Mouse (Mus musculus) adrenal gland, postnatal 4 days (tissue): ENCODE measurements around the gene Cox18. TPM values are rescaled to one million over a fixed set of nuclear protein-coding genes. Genes with fewer than 3 reads are reported as not detected.
A peak's percentile ranks its signal among the peaks of the same experiment; 100 is the strongest.
"Not testable (repeated sequence)": the region's sequence is repeated elsewhere in the genome, so short reads cannot be mapped to it uniquely, and the experiment has no call there.

Experiments used
- DNase-seq, 2 experiments: peaks; one replicate each; pipeline ENCODE4 v3.0.0; 2021 to 2022; ENCODE audit warnings: low spot score in 2 of 2, mixed read lengths in 2 of 2
- long read RNA-seq, 2 experiments: library from polyadenylated mRNA; stranded (forward); transcript quantifications; one replicate each; pipeline ENCODE4 v2.0.0; 2021
- total RNA-seq, 2 experiments: library from RNA; stranded (reverse); gene quantifications; 2 replicates each; pipeline ENCODE4 v1.2.3; 2021

Gene Cox18
- 10 to 100 TPM; 42.8 to 47.2 TPM for total RNA-seq
- long read RNA-seq, experiment 1, transcript Cox18-202 (6 exons, 1,307 nt), result major isoform, 17 of 47 reads
- long read RNA-seq, experiment 1, transcript Cox18-201 (6 exons, 1,333 nt), result minor isoform, 10 of 47 reads
- long read RNA-seq, experiment 1, partial matches to known transcripts, result 2 of 47 reads
- long read RNA-seq, experiment 1, other reads (novel, unspliced or antisense), result 17 of 47 reads
- long read RNA-seq, experiment 2, transcript Cox18-202 (6 exons, 1,307 nt), result major isoform, 29 of 68 reads
- long read RNA-seq, experiment 2, transcript Cox18-201 (6 exons, 1,333 nt), result minor isoform, 12 of 68 reads
- long read RNA-seq, experiment 2, partial matches to known transcripts, result 6 of 68 reads
- long read RNA-seq, experiment 2, other reads (novel, unspliced or antisense), result 18 of 68 reads

DNA sequence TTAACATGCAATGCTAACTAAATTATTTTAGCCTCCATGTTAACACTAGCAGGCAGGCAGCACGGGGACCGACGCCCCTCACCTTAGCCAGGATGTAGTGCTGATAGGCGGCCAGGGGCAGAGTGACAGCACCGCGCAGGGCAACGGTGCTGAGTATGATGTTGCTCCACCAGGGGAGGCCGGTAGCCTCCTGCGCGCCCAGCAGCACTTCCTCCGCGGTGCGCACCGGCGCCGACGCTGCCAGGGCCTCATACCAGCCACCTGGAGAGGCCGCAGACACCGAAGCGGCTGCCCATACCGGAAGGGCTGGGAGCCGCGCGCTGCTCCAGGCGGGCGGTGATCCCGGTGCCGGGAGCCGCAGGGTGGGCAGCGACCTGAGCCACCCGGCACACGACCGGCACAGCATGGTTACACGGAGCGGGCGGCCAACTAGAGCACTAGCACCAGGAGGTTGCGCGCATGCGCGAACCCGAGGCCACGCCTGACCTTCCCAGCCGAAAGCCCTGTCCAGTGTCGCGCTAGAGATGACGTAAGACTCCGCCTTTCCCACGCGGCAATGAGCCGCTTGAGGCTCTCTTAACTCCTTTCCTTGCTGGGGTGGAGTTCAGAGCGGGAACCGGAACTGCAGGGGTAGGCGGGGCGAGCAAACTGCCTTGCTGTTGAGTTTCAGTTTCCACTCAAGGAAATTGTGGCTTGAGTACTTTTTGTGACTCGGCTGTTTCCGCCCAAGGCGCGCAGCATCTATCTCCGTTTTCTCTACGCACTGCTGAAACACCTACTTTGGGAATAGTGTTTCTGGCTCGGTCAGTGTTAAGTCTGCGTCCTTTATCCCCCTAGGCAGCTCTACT is at the start of gene Cox18:
Cox18 (minus strand) TSS at position 468 of the 848 bp plus-strand sequence.
- peak; percentile 96 to 98 for DNase-seq

DNA sequence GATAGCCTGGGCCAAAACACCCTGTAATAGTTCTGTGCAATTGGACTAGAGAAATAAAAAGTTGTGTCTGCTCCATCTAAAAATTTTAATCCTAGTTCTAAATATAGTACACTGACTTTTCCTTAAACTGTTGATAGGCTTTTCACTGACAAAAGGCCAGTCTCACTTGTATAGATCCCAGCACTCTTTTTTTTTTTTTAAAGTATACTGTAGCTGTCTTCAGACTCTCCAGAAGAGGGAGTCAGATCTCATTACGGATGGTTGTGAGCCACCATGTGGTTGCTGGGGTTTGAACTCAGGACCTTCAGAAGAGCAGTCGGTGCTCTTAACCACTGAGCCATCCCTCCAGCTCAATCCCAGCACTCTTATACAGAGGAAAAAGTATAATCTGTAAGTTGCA is 38.4 kb upstream of the Cox18 start:
- not testable (repeated sequence) for DNase-seq

DNA sequence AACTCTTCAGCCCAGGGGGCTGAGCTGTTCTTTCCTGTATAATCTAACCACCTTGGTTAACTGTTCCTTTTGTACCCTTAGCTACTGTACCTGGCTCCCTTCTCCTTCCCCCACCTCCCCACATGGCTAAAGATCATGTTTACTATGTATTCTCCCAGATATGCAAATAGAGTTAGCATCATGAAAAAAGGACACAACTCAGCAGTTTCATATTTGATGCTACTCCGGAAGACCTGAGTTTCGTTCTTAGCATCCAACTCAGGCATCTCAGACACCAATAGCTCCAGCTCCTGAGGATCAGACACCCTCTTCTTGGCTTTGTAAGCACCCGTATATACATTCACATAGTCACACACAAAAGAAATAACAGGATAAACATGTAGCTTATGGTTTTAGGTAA is 33.2 kb upstream of the Cox18 start:
- no peak for DNase-seq

DNA sequence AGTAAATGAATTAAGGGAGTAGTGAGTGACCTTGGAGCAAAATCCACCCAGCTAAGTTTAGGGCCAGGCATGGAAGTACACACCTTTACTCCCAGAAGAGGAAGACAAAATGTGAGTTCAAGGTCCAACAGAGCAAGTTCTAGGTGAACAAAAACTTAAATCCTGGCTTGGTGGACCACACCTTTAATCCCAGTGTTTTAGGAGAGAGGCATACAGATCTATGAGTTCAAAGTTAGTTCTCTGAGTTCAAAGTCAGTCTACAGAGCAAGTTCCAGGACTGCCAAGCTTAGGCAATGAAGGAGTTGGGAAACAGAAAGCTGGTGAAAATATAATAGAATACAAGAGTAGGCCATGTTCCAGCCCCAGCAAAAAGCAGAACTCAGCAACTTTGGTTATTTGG is 23.7 kb upstream of the Cox18 start:
- DNase-seq, result no peak

DNA sequence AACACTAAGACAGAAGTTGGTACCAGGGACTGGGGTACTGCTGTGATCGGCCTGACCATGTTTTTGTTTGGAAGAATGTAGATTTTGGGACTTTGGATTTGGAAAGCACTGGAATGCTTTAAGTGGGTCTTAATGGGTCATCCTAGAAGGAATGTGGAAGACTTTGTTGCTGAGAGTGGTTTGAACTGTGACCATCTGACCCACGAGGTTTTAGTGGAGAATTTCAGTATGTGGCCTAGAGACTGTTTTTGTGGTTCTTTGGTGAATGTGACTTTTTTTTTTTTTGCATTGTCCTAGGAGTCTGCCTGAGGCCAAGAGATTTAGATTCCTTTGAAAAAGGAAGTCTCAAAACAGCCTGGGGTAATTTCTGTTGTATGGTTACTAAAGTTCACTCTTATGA is 23.2 kb upstream of the Cox18 start:
- DNase-seq, result no peak

DNA sequence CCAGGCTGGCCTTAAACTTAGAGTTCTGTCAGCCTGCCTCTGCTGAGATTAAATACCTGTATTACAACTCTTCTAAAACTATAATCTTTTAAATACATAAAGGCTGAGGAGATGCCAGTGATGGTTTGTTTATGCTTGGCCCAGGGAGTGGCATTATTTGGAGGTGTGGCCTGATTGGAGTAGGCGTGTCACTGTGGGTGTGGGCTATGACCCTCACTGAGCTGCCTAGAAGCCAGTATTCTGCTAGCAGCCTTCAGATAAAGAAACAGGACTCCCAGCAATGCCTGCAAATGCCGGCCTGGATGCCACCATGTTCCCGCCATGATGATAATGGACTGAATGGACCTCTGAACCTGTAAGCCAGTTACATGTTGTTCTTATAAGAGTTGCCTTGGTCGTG is 22.8 kb upstream of the Cox18 start:
- DNase-seq, result no peak

DNA sequence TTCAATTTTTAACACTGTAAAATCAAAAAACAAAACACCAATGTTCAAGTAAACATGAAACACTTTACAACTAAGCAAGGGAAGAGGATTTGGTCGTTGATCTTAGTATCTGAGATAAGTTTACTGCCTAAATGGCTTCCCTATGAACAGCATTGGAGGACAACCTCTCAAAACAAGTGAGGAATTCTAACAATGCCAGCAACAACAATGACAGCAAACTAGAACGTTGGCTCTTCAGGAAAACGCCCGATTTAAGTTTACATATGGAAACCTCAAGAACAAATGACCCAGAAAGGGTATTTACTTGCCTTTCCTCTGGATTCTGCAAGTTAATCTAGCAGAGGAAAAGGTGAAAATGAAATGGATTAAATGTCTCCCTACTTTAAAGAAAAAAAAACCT is 21.6 kb upstream of the Cox18 start:
- no peak for DNase-seq

DNA sequence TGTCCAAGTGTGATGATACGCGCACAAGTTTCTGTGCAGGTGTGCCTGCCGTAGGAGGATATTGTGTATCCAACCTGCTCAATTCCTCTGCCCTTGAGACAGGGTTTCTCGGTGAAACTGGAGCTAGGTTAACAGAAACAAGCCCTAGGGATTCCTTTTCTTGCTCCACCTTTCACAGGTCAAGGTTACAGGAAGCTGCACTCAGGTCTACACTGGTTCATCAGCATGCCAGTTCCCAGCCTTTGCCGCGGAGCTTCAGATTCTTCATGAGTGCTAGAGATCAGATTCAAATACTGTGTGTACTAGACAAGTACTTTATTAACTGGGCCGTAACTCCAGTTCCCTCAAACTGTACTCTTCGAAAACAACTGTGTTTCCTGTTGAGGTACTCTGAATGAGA is 11.4 kb upstream of the Cox18 start:
- DNase-seq, result no peak

DNA sequence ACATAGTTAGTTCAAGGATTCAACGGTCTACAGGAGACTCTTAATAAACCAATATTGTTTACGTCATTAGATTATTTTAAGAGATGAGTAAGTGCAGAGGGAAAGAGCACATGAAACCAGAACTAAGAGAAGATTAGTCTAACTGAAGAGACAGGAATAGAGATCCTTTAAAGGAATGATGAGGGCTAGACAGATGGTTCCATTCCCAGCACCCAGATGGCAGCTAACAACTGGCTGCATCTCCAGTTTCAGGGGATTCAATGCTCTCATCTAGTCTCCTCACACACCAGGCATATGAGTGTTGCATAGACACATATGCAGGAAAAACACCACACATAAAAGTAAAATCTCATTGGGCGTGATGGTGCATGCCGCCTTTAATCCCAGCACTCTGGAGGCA is 9.5 kb upstream of the Cox18 start:
- no peak for DNase-seq

DNA sequence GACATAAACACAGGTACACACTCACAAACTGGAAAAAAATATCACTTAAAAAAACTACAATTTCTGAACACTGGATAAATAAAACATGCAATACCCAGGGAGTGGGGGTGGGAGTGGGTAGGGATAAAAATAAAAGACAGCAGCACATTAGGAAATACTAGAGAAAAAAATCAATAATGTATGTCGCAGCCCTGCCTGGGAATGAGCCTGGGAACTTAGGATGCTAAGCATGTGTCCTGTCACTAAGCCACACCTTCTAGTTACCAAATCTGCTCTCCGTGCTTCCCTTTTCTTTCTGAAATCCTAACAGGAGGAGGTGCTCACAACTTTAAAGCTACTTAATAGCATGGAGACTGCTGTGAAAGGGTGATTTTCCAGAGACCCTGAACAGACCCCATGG is 6.0 kb upstream of the Cox18 start:
- DNase-seq, result no peak

DNA sequence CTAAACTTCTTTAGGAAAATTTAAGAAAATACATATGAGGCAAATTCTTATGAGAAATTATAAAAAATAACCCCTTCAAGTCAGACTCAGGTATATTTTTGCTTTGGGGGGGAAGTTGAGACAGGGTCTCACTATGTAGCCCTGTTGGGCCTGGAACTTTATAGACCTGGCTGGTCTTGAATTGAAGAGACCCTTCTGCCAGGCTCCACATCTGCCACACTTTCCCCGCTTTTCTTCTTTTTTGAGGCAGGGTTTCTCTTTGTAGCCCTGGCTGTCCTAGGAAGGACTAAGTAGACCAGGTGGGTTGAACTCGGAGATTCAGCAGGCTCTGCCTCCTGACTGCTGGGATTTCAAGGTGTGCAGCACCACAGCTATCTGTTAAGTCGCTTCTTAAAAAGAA is 2.9 kb upstream of the Cox18 start:
- no peak for DNase-seq

DNA sequence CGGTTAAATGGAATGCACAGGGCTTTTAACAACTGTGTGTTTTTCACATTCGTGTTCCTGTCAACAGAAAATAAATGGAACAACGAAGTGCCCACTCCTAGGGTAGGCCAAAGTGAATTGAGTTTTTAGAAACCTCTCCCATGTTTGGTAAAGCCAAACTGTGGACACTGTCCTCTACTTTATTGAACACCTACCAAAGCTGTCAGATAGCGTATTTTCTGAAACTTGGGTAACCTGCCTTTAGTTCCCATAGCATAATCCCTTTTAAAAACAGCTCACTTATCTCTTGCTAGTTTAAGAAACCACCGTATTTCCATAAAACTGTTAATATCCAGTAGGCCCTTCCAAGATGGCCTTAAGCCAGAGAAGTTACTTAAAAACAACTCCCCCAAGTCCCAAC is 929 bp upstream of the Cox18 start:
- no peak for DNase-seq

DNA sequence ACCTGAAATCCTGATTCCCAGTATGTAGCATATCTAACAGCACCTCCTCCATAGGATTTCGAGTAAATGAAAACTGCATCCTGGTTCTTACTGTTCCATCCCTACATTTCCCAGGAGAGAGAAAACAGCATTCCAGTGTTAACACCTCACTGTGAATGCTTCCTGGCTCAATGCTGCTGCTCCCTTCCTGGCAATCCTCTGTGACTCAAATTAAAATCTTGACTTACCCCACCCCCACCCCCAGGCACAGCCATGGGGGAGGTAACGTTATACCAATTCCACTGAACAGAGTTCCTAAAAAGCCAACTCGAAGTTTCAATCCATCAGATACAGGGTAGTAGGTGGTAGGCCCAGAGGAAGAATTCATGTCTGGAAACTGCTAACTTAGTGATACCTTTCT is 864 bp downstream of the Cox18 start:
- DNase-seq, result no peak

DNA sequence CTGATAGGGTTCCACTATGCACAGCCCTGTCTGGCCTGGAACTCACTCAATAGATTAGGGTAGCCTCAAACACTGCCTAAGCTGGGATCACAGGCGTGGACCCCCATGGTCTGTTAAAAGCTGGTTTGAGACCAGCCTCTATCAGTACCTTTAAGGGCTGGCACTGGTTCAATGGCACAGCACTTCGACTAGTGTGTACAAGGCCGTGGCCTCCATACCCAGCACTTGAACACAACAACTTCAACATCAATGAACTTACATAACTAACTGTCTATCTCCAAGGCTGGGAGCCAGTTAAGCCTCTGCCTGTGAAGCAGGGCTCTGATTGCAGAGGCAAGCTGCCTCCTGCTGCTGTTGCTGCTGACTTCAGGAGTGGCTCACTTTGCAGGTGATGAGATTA is 6.0 kb downstream of the Cox18 start:
- DNase-seq, result peak in 1 of 2 experiments; percentile 29

DNA sequence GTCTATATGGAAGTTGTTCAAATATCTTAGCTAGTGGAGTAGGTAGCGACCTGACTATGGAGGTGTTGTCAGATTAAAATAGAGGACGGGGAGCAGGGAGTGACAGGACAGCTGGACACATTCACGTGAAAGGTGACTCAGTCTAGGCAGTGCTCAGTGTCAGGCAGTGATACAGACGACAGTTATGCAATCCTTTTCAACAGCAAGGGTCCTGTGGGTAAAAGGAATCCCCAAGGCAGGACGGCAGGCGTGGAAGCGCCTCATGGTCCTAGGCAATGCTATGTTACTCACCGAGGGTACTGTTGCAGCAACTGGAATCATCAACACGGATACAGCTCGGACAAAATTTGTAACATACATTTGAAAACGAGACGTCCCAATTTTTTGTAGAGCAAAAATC is 6.6 kb downstream of the Cox18 start:
- no peak for DNase-seq

DNA sequence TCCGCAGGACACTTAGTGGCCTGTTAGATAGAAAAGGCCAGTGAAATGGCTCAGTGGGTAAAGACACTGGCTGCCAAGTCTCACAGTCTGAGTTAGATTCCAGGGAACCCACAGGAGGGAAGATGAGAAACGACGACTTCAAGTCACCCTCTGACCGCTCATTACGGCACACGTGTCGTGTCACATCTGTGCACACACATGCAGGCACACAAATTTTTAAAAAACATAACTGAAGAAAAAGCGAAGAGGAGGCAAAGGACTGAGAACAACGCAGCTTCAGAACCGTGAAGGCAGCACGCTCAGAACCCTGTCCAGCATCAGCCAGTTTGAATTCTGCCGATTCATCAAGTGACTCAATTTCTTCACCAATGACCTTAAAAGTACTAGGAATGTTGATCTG is 10.4 kb downstream of the Cox18 start:
- DNase-seq, result no peak

DNA sequence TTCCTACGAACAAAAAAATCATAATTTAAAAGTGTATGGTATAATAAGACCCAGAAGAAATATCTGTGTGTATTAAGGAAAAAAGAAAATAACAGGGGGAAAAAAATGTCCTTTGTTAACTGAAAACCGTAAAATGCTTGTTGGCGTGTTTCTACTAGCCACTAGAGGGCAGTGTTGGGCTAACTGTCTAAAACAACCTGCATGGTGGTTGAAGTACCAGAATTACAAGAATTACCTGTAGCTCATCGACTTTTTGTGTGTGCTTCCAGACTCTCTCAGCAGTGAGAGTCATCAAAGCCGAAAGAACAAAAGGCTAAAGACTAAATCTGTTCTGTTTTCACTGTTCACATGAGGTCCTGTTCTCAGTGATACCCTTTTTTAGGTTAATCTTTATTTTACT is 20.6 kb downstream of the Cox18 start:
- DNase-seq, result no peak

DNA sequence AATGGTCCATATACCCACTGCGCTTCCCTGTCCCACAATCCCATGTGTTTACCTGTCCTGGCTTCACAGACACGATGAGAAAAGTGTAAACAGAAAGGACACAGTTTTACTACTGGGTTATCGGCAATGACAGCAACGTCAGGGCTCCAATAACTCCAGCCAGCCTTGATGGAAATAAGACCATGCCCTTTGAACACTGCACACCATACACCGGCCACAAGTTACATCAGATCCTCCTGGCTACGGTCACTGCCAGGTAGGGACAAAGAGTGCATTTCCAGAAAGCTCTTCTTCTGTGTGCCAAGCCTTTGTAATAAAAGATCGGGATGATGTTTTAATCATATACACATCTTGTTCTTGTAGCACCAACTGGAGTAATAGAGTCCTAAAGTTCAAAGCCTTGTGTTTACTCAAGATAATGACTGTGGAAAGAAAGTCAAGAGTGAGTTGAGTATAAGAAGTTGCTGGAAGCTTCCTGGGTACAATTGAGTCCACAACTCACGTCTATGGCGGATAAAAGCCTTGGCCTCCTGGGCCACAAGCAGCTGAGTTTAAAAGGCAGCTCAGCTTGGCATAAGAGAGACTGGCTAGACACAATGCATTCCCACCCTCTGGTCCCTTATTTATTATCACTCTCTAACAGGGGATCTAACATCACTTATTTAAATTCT is 21.2 kb downstream of the Cox18 start:
- no peak for DNase-seq

DNA sequence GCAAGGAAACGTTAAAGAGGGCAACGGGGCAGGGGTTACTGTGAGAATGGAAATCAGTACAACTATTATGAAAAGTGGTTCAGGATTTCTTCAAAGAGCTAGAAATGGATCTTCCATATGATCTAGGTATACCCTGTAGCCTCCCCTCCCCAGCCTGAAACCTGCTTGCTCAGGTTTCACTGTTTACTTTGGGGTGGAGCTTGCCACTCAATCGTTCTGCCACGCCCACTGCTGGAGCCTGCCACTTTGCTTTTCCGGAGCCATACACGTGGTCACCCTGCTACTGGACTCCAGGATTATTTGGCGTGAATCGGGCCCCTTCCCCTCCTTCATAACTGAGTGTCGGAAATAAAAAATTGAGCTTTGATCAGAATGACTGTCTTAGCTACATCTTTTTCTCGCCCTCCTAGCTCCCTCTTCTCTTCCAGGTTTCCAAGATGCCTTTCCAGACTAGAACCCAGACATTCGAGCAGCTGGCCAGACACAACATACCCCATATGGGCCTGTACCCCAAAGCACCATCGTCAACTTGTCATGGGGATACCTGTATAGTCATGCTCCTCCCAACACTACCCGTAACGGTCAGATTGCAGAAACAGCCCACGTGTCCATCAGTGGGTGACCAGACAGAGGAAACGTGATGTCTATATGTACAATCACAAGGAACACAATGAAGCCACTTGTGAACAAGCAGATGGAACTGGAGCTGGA is 23.7 kb downstream of the Cox18 start:
- no peak for DNase-seq

DNA sequence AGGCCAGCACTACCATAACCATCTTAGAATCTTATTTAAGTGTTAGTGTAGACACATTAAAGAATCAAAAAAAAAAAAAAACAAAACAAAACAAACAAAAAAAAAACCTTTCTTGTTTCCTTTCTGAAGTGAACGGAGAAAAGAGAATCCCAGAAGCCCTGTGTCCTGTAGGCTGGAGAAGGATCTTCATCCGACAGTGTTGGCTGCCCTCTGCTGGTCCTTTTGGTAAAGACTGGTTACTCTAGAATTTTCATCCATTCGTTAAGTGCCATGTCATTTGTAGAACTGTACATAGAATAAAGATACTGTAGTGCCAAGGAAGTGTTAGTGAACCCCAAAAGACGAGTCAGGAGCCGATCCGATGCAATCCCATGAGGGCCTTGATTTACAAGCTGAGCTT is 29.0 kb downstream of the Cox18 start:
- no peak for DNase-seq

DNA sequence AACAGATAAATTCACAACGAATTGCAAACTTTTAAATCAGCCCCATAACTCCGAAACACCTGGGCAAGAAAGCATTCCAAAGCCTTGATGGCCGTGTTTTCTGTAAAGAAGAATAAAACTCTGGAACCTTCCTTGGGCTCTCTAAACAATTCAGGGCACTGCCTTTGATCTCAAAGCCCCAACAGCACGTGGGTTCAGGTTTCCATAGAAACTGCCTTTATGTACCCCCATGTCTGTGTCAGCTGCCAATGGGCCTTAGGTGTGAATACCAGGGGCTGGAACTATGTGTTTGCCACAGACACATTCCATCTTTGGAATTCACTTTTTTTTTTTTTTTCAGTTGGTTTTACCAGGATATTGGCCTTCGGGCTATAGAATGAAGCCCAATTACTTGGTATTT is 41.0 kb downstream of the Cox18 start:
- no peak for DNase-seq
